Mouse (Mus musculus) heart, embryonic 11.5 days (tissue): ENCODE measurements around the gene Carns1. TPM values are rescaled to one million over a fixed set of nuclear protein-coding genes. Genes with fewer than 3 reads are reported as not detected.

Source experiments
- microRNA-seq: library from miRNA; unstranded; fragments of <30 nt; microRNA quantifications from one replicate; pipeline ENCODE4, GENCODE M21; 2016; ENCODE audit warnings: borderline number of aligned reads
- polyA plus RNA-seq: library from polyadenylated mRNA; unstranded; fragments of >200 nt; fragmentation: Nextera tagmentation; extraction: Ambion mirVana; gene quantifications from 2 replicates; pipeline ENCODE4 v1.2.1, GENCODE M21; 2014

The Carns1 gene
- polyA plus RNA-seq, 1 experiment from 2014 or later = 2.8 TPM

Small RNA genes within 50 kb of the gene (microRNA-seq; reads per million reads assigned to microRNA genes)
- not detected for gene Gm26115

Other genes starting within 250 kb of the Carns1 start
- 2.3 and 2.4 TPM in 2 replicates for gene Aldh3b1, start 245.7 kb downstream of the Carns1 start, polyA plus RNA-seq
- 4.5 and 6.2 TPM in 2 replicates for gene Unc93b1, start 240.3 kb downstream of the Carns1 start, polyA plus RNA-seq
- gene Aldh3b3, start 216.8 kb downstream of the Carns1 start, polyA plus RNA-seq = not detected in 2 replicates
- gene Aldh3b2, start 203.2 kb downstream of the Carns1 start, polyA plus RNA-seq = 0.16 TPM in 1 of 2 replicates, not detected in the other
- gene Acy3, start 188.9 kb downstream of the Carns1 start, polyA plus RNA-seq = 8.0 and 11.3 TPM in 2 replicates
- 0.11 TPM in 1 of 2 replicates, not detected in the other for gene Tbx10, start 182.7 kb downstream of the Carns1 start, polyA plus RNA-seq
- 48.0 and 48.8 TPM in 2 replicates for gene Nudt8, start 174.9 kb downstream of the Carns1 start, polyA plus RNA-seq
- gene Gm49405, start 174.9 kb downstream of the Carns1 start, polyA plus RNA-seq = 2.3 and 2.5 TPM in 2 replicates
- 64.5 and 65.9 TPM in 2 replicates for gene Doc2g, start 172.2 kb downstream of the Carns1 start, polyA plus RNA-seq
- 369 and 417 TPM in 2 replicates for gene Ndufv1, start 162.7 kb downstream of the Carns1 start, polyA plus RNA-seq
- 359 and 387 TPM in 2 replicates for gene Gstp1, start 137.5 kb downstream of the Carns1 start, polyA plus RNA-seq
- gene Gstp2, start 129.5 kb downstream of the Carns1 start, polyA plus RNA-seq = 2.9 and 3.4 TPM in 2 replicates
- gene Gstp3, start 115.9 kb downstream of the Carns1 start, polyA plus RNA-seq = 0.49 TPM in 1 of 2 replicates, not detected in the other
- not detected in 2 replicates for gene Cabp2, start 93.9 kb downstream of the Carns1 start, polyA plus RNA-seq
- 63.4 and 64.0 TPM in 2 replicates for gene Cdk2ap2, start 78.3 kb downstream of the Carns1 start, polyA plus RNA-seq
- gene Pitpnm1, start 75.5 kb downstream of the Carns1 start, polyA plus RNA-seq = 15.5 and 17.3 TPM in 2 replicates
- 91.4 and 93.4 TPM in 2 replicates for gene Aip, start 49.6 kb downstream of the Carns1 start, polyA plus RNA-seq
- gene Gpr152, start 35.7 kb downstream of the Carns1 start, polyA plus RNA-seq = not detected in 2 replicates
- gene Cabp4, start 31.4 kb downstream of the Carns1 start, polyA plus RNA-seq = not detected in 2 replicates
- gene Coro1b, start 26.9 kb downstream of the Carns1 start, polyA plus RNA-seq = 109 and 113 TPM in 2 replicates
- gene Ptprcap, start 21.9 kb downstream of the Carns1 start, polyA plus RNA-seq = 1.3 and 1.7 TPM in 2 replicates
- gene Rps6kb2, start 12.1 kb downstream of the Carns1 start, polyA plus RNA-seq = 34.3 and 38.1 TPM in 2 replicates
- gene Tbc1d10c, start 15.8 kb upstream of the Carns1 start, polyA plus RNA-seq = 1.0 and 1.3 TPM in 2 replicates
- 749 and 760 TPM in 2 replicates for gene Ppp1ca, start 16.6 kb upstream of the Carns1 start, polyA plus RNA-seq
- 20.6 and 24.1 TPM in 2 replicates for gene Rad9a, start 26.2 kb upstream of the Carns1 start, polyA plus RNA-seq
- 1.2 and 2.5 TPM in 2 replicates for gene Clcf1, start 38.8 kb upstream of the Carns1 start, polyA plus RNA-seq
- gene AC109138.7, start 38.9 kb upstream of the Carns1 start, polyA plus RNA-seq = not detected in 2 replicates
- 17.4 and 19.5 TPM in 2 replicates for gene Pold4, start 56.4 kb upstream of the Carns1 start, polyA plus RNA-seq
- 3.1 and 3.6 TPM in 2 replicates for gene Ssh3, start 93.7 kb upstream of the Carns1 start, polyA plus RNA-seq
- 2.1 and 2.2 TPM in 2 replicates for gene Ankrd13d, start 107.7 kb upstream of the Carns1 start, polyA plus RNA-seq
- 12.0 and 14.2 TPM in 2 replicates for gene Grk2, start 130.7 kb upstream of the Carns1 start, polyA plus RNA-seq
- 34.8 and 44.9 TPM in 2 replicates for gene Kdm2a, start 222.8 kb upstream of the Carns1 start, polyA plus RNA-seq